Mouse (Mus musculus) intestine, embryonic 14.5 days (tissue): ENCODE measurements around the gene Dnajc13. TPM values are rescaled to one million over a fixed set of nuclear protein-coding genes. Genes with fewer than 3 reads are reported as not detected.

ENCODE experiments used
- ATAC-seq: fragments of 200-750 bp; cut with Nextera tagmentation; replicated peaks from 2 replicates; pipeline ENCODE4 v1.8.0; 2017; ENCODE audit warnings: low read depth, moderate number of reproducible peaks, moderate TSS enrichment, moderate library complexity; ENCODE audit not compliant: low FRiP score, low TSS enrichment
- DNase-seq: peaks from one replicate; pipeline ENCODE4 v3.0.0-alpha.2; 2018; ENCODE audit warnings: low spot score
- H3K27ac ChIP-seq: fragments of 300-500 bp; sonication (generic); 2 replicates; pipeline ENCODE4 v1.5.1; 2014; ENCODE audit warnings: low read depth, mild to moderate bottlenecking, control low read depth
- H3K27me3 ChIP-seq: fragments of 300-500 bp; sonication (generic); replicated peaks from 2 replicates; pipeline ENCODE4 v1.6.1; 2014; ENCODE audit warnings: low read length, control low read depth; ENCODE audit not compliant: control insufficient read depth, insufficient read depth
- H3K36me3 ChIP-seq: fragments of 300-500 bp; sonication (generic); 2 replicates; pipeline ENCODE4 v1.6.1; 2014; ENCODE audit warnings: low read length, control low read depth; ENCODE audit not compliant: control insufficient read depth, insufficient read depth
- H3K4me1 ChIP-seq: fragments of 300-500 bp; sonication (generic); replicated peaks from 2 replicates; pipeline ENCODE4 v1.6.1; 2014; ENCODE audit warnings: low read length, control low read depth, mixed read lengths; ENCODE audit not compliant: control insufficient read depth, insufficient read depth
- H3K4me2 ChIP-seq: fragments of 300-500 bp; sonication (generic); 2 replicates; pipeline ENCODE4 v1.6.1; 2014; ENCODE audit warnings: low read length
- H3K4me3 ChIP-seq: fragments of 300-500 bp; sonication (generic); 2 replicates; pipeline ENCODE4 v1.5.1; 2014; ENCODE audit warnings: low read depth, low read length, control low read depth, mixed read lengths
- H3K9ac ChIP-seq: fragments of 300-500 bp; sonication (generic); 2 replicates; pipeline ENCODE4 v1.6.1; 2014; ENCODE audit warnings: mild to moderate bottlenecking, low read length
- H3K9me3 ChIP-seq: fragments of 300-500 bp; sonication (generic); 2 replicates; pipeline ENCODE4 v1.6.1; 2016; ENCODE audit warnings: low read length, control low read depth; ENCODE audit not compliant: control insufficient read depth
- WGBS: fragments of 180-500 bp; shearing (Covaris S2); extraction: QIAGEN DNeasy Blood & Tissue Kit; methylation state at CpG from one replicate; pipeline ENCODE4 v1.1.7; 2014; 5-methylcytosine and 5-hydroxymethylcytosine counted together
- polyA plus RNA-seq: library from polyadenylated mRNA; unstranded; fragments of >200 nt; fragmentation: Nextera tagmentation; extraction: Ambion mirVana; gene quantifications from 2 replicates; pipeline ENCODE4 v1.2.1, GENCODE M21; 2014

Dnajc13 gene
- polyA plus RNA-seq, 1 experiment from 2014 or later, result 30.3 TPM

GRCm38 (mm10) chr9:104107482-104107881, 155.2 kb downstream of the Dnajc13 start:
- no peak for ATAC-seq
- WGBS, result 50% methylated on average over 6 of the region's 6 CpGs
- no peaks in the 10 kb centered on the region for H3K36me3 ChIP-seq
- no peak overlapping the region for H3K27ac ChIP-seq
- no peak overlapping the region for H3K4me3 ChIP-seq
- no peaks in the 10 kb centered on the region for H3K27me3 ChIP-seq
- no peak overlapping the region for H3K4me2 ChIP-seq
- no peaks in the 10 kb centered on the region for H3K4me1 ChIP-seq
- H3K9me3 ChIP-seq, result no peaks in the 10 kb centered on the region
- DNase-seq, result no peak
- no peak overlapping the region for H3K9ac ChIP-seq

- Histone ChIP-seq H3K36me3 (no peaks in the 10 kb centered on the region), H3K27me3 (no peaks in the 10 kb centered on the region), H3K4me2 (no peak overlapping the region), H3K27ac (no peak overlapping the region), H3K4me3 (no peak overlapping the region), H3K4me1 (no peaks in the 10 kb centered on the region), H3K9ac (no peak overlapping the region), H3K9me3 (no peaks in the 10 kb centered on the region)
- ATAC-seq (no peak), DNase-seq (no peak)
- 75% methylated on average over 9 of the region's 9 CpGs for WGBS
Observed at GRCm38 (mm10) chr9:104106930-104107329, 155.8 kb downstream of the Dnajc13 start.

GRCm38 (mm10) chr9:104104986-104105385, 157.7 kb downstream of the Dnajc13 start:
- Histone ChIP-seq H3K27me3 (no peaks in the 10 kb centered on the region), H3K4me3 (no peak overlapping the region), H3K4me1 (no peaks in the 10 kb centered on the region), H3K9me3 (no peaks in the 10 kb centered on the region), H3K27ac (no peak overlapping the region), H3K9ac (no peak overlapping the region), H3K36me3 (no peaks in the 10 kb centered on the region), H3K4me2 (no peak overlapping the region)
- no peak for ATAC-seq
- DNase-seq, result no peak
- WGBS, result 92% methylated on average over 2 of the region's 2 CpGs

GRCm38 (mm10) chr9:104102901-104103300, 159.8 kb downstream of the Dnajc13 start:
- Histone ChIP-seq H3K4me1 (no peaks in the 10 kb centered on the region), H3K4me2 (no peak overlapping the region), H3K27me3 (no peaks in the 10 kb centered on the region), H3K36me3 (no peaks in the 10 kb centered on the region), H3K9me3 (no peaks in the 10 kb centered on the region), H3K27ac (no peak overlapping the region), H3K9ac (no peak overlapping the region), H3K4me3 (no peak overlapping the region)
- DNase-seq (no peak), ATAC-seq (no peak)
- 60% methylated on average over 2 of the region's 2 CpGs for WGBS

GRCm38 (mm10) chr9:104102301-104102700, 160.4 kb downstream of the Dnajc13 start:
- Histone ChIP-seq H3K4me2 (no peak overlapping the region), H3K4me1 (no peaks in the 10 kb centered on the region), H3K27ac (no peak overlapping the region), H3K4me3 (no peak overlapping the region), H3K9ac (no peak overlapping the region), H3K36me3 (no peaks in the 10 kb centered on the region), H3K9me3 (no peaks in the 10 kb centered on the region), H3K27me3 (no peaks in the 10 kb centered on the region)
- ATAC-seq (no peak), DNase-seq (no peak)
- 37% methylated on average over 6 of the region's 6 CpGs for WGBS

GRCm38 (mm10) chr9:104101458-104101857, 161.3 kb downstream of the Dnajc13 start:
- no peaks in the 10 kb centered on the region for H3K27me3 ChIP-seq
- no peak overlapping the region for H3K4me2 ChIP-seq
- no peak overlapping the region for H3K4me3 ChIP-seq
- no peaks in the 10 kb centered on the region for H3K4me1 ChIP-seq
- no peaks in the 10 kb centered on the region for H3K36me3 ChIP-seq
- 35% methylated on average over 3 of the region's 3 CpGs for WGBS
- DNase-seq (no peak), ATAC-seq (no peak)
- no peak overlapping the region for H3K9ac ChIP-seq
- no peaks in the 10 kb centered on the region for H3K9me3 ChIP-seq
- no peak overlapping the region for H3K27ac ChIP-seq

Other genes with a start within 250 kb of the Dnajc13 start
- gene Gm28305, start 222.3 kb downstream of the Dnajc13 start, polyA plus RNA-seq, result not detected in 2 replicates
- 49.2 and 50.3 TPM in 2 replicates for gene Uba5, start 199.8 kb downstream of the Dnajc13 start, polyA plus RNA-seq
- 6.4 and 8.3 TPM in 2 replicates for gene Acad11, start 199.6 kb downstream of the Dnajc13 start, polyA plus RNA-seq
- 1.2 and 1.4 TPM in 2 replicates for gene Ackr4, start 136.0 kb downstream of the Dnajc13 start, polyA plus RNA-seq
- gene Acpp, start 74.8 kb upstream of the Dnajc13 start, polyA plus RNA-seq, result 0.85 and 0.92 TPM in 2 replicates